Mouse (Mus musculus) forelimb bud, embryonic 11.5 days (tissue): ENCODE measurements at regions not wholly inside any gene's neighbourhood (a gene's known extent, or its start where the extent isn't known, plus 50 kb on each side); places are given as distances from the start of the nearest gene placed in this dataset.

Source experiments
- DNase-seq: peaks from one replicate; pipeline ENCODE4 v3.0.0-alpha.2; 2012; ENCODE audit warnings: low read depth, low spot score

DNA sequence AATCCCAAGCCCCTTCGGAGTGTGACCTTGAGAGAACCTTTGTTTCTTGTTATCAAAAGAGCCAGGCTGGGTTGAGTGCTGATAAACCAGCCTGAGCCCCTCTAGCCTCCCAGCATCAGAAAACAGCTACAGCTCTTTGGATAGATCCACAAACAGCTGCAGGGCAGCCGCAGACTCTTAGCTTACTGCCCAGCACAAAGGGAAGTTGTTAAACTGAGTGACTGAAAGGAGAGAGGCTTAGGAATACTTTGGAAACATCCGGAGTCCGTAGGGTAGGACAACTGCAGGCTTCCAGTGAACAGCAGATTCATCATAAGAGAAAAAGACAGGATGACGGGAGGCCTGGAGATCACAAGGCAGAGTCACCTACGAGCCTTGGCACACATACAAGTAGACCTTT is 166.9 kb upstream of the Tyw5 start:
- DNase-seq = no peak

DNA sequence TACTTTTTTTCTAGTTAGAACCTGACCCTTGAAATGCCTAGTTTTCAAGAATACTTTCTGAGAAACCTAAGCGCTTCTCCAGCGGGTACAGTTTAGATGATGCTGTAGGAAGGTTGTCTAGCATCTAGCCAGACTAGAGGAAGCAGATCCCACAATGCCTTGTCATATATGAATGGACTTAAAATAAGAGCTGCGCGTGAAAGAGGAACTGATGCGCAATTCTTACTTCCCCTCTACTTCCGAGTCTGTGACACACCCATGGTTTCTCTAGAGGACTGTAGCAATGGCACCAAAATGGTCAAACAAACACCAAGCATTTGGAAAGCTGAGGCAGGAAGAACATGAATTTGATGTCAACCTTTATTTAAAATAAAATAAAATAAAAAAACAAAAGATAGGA is 167.6 kb upstream of the Tyw5 start:
- no peak for DNase-seq

DNA sequence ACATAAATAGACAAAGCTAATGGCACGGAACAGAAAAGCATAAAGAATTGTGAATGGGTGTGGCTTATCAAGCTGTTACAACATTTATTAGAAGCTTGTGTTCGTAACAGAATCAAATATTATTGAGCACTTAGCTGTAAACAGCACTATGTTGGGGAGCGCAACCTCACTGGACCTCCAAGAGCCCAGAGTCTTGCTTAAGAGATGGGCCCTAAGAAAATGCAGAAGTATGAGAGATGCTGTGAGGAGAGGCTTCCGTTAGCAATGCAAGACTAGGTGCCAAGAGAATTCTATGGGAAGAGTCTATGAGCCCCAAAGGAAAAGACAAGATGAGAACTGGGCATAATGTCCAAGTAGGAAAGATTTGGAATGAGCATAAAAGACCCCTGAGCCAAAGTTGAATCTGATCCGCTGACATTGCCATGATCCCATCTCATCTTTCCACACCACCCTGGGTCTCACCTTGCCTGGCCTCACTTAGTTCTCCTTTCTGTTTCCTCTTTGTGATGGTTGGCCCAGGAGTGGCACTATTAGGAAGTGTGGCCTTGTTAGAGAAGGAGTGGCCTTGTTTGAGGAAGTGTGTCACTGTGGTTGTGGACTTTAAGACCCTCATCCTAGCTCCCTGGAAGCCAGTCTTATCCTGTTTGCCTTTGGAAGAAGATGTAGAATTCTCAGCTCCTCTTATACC is 169.3 kb upstream of the Tyw5 start:
- no peak for DNase-seq

GRCm38 (mm10) chr1:57579086-57579485 is 172.2 kb upstream of the Tyw5 start:
- DNase-seq = no peak

DNA sequence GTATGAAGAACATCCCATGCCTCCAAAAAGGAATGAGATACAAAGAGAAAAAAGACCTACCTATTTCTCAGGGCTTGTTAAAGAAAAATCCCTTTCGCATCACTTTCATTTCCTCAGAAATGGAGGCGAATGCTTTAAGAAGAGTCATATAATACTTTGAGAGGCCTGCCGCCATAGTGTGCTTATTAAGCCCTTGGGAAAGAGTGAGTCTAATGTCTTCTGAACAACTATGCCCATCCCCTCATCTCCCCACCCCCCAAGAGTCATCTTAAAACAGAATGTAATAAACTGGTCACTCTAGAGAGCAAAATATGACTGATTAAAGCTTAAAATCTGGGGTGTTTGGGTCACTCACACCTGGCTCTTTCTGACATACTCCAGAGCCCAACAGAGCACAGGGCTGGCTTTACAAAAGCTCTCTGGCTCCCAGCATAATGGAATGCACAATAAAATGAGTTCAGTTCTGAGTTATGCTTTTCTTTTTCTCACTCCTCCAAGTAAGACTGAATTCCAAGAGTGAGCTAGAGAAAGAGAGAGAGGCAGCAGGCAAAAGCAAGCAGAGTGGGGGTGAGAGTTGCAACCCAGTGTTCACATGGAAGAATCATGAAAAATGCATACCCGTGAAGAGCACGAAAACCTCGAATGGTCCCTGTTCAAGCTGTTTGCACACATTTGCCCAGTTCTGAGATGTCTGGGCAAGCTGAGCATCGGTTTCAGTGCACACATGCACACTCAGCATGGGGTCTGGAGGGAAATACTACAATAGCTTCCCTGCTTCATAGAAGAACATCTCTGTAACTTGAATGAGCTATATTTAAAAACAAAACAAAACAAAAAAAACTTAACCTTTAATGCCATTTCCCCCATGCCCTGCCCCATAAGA is 180.0 kb upstream of the Spats2l start:
- DNase-seq = no peak

DNA sequence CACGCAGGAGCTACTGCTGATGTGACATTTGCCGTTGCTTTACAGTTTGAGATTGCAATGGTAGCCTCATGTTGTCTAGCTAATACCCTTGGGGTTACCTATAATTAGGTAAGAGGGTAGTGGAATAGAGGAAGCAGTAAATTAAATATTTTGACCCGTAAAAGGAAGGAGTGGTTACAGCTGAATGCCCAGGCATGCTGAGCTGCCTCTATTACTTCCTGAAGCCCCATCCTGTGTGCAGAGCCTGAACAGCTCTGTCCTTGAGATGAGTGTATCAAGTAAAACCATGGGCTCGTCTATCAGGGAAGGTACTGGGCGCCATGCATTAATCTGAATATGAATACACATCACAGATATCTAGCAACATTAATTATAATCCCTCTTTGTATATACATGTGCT is 179.1 kb upstream of the Spats2l start:
- no peak for DNase-seq

GRCm38 (mm10) chr1:57600951-57601350 is 173.0 kb upstream of the Spats2l start:
- DNase-seq = no peak

DNA sequence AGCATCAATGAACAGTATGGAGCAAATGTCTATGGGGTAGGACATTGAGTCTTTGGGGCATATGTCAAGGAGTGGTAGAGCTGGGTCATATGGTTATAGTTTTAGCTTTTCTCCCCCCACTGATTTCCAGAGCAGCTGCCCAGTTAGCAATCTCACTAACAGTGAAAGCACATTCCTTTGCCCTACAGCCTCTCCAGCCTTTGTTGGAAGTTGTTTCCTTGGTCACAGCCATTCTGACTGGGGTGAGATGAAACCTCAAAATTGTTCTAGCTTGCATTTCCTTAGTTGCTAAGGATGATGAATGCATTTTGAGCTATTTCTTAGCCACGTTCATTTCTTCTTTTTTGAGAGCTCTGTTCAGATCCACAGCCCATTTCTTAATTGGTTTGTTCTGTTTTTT is 168.4 kb upstream of the Spats2l start:
- no peak for DNase-seq

GRCm38 (mm10) chr1:57606060-57606683 is 167.8 kb upstream of the Spats2l start:
- peak; percentile 28 for DNase-seq

DNA sequence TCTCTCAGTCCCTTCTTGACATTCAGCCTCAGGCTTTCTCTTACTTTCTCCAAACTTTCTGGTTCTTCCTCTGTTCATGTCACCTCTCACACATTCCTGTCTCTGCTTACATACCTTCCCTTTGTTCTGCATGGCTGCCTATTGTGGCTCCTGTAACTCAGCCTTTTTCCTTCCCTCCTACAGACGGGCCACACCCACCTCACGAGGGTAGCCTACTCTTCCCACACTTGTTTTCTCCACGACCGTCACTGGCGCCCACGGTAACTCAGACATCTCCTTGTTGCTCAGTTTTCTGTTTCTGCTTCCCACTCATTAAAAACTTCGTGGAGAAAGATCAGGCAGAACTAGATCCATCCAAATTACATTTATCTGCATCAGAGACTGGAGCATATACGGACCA is 166.9 kb upstream of the Spats2l start:
- no peak for DNase-seq

DNA sequence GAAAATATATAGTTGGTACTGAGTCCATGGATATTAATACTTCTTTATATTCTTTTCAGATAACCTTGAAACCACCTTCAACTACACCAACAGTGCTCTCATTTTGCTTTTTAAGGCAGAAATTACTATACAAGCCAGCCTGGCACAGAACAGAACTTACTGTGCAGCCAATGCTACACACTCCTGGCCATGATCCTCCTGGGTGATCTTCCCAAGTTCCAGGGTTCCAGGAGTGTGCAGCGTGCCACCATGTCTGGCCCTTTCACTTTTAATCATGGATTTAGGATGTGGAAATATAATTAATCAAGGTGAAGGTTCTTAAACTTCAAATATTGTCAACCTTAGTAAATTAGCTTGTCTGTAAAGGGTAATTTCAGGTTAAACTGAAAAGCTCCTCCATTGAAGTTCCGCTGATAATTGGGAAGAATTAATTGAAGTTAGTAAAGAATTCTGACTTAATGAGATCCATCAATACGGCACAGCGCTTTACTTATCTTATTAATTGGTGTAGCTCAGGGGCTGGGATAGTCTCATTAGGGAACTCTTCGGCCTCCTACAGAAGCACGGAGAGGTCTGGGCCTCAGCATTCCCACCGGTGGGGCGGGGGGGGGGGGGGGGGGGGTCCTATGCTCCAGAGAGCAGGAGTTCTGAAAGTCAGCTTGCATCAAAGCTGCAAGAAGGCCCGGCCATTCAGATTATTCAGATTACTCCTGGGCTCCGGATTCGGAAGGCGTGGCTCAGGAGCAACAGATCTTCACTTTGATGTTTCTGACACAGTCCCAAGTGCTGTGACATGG is 166.1 kb upstream of the Spats2l start:
- DNase-seq = no peak

DNA sequence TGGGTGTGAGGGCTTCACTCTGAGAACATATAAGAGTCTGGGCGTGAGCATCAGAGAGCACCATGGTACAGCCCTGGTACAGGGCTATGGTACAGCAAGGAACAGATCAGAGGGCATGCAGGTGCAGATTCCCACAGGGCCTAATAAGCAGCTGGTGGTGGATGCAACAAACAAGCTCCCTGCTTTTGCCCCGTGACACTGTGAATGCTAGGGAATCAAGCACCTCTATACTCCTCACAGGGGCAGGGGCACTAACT is 165.6 kb upstream of the Spats2l start:
- no peak for DNase-seq

- DNase-seq = no peak
Measured at GRCm38 (mm10) chr1:57609307-57609706, 164.7 kb upstream of the Spats2l start.

GRCm38 (mm10) chr1:57612171-57612570 is 161.8 kb upstream of the Spats2l start:
- DNase-seq = no peak

GRCm38 (mm10) chr1:57612931-57613804 is 160.8 kb upstream of the Spats2l start:
- no peak for DNase-seq

- no peak for DNase-seq
Measured at GRCm38 (mm10) chr1:57615155-57615554, 158.8 kb upstream of the Spats2l start.

GRCm38 (mm10) chr1:57617316-57617715 is 156.6 kb upstream of the Spats2l start:
- DNase-seq = no peak

- DNase-seq = no peak
Measured at GRCm38 (mm10) chr1:57622561-57622960, 151.4 kb upstream of the Spats2l start.

GRCm38 (mm10) chr1:57633986-57634385 is 140.0 kb upstream of the Spats2l start:
- no peak for DNase-seq

DNA sequence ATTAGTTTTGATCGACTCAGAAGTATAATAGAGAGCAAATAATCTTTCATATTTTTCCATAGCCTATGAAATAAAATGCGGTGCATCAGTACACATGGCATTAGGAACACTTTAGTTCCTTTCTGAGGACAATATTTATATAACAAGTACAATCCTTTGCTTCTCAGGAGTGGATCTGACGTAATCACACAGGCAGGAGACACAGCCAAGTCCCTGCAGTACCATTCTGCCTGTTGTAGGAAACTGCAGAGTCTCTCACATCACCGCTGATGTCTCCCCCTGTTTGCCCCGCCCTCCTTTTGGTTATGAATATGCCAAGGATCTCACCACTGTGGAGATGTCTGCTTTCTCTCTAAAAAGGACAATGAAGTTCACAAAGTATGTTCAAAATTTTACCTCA is 131.8 kb upstream of the Spats2l start:
- DNase-seq = no peak

DNA sequence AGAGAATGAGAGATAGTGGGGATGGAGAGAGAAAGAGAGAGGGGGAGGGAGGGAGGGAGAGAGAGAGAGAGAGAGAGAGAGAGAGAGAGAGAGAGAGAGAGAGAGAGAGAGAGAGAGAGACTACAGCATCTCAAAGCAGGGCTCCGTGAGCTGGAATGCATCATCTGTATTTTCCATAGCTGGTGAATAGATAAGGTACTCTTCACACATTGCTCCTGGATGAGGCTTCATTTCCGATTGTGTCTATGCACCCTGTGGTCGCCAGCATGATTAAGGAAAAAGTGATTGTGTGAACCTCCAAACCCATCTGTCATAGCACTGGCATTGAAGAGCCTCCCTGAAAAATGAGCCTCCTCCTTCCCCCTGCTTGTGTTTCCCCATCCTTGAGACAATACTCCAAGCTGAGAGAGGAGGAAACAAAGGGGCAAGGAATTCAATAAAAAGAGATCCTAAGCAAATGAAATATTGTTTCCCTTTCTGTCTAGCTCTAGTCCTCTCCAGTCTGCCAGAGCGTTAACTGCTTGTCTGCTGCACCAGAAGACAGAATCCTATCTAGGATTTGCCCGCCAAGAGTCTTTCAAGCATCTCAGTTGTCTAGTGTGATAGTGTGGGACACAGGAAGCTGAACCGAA is 130.4 kb upstream of the Spats2l start:
- no peak for DNase-seq
